Mouse (Mus musculus): ENCODE measurements around the gene Klc2. TPM values are rescaled to one million over a fixed set of nuclear protein-coding genes. Genes with fewer than 3 reads are reported as not detected.

Klc2 gene
- total RNA-seq, 2 experiments from 2014 or later = 53.0 to 56.6 TPM

DNA sequence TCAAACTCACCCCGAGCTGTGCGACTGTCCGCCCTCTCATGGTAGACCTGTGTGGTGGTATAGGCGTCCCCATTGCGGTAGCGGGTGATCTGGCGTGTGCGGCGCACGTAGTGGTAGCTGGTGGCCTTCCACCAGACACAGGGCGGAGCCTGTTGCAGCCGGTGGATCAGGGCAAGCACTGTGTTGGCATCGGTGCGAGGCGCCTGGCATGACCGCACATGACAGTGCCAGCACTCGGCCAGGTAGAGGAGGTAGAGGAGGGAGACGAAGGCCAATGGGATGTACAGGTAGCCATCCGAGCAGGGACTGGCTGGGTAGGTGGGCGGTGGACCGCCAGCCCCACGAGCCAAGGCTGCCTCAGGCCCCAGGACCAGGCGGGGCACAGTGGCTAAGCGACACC is 35.8 kb downstream of the Klc2 start:
- intact Hi-C loops (cut with DNase I) = no loop called here

DNA sequence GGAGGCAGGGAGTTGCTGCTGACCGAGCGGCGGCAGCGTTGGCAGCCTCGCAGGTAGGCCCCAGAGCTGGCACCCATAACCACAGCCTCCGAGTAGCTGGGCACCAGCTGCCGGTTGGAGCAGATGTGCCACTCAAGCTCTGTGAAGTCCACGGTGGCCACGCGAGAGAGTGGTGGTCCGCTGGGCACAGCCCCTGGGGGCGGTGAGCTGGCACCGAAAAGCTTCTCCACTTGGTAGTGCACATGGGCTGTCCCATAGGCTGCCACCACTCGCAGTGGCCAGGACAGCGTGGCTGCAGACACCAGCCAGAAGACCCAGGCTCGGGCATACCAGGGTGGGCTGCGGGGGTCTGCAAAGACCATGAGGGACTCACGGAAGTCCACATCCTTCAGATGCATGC is 36.4 kb downstream of the Klc2 start:
- intact Hi-C loops (cut with DNase I) = no loop called here

More for the DNA sequence above, 35.8 kb downstream of the Klc2 start:
- no peak for DNase-seq

DNA sequence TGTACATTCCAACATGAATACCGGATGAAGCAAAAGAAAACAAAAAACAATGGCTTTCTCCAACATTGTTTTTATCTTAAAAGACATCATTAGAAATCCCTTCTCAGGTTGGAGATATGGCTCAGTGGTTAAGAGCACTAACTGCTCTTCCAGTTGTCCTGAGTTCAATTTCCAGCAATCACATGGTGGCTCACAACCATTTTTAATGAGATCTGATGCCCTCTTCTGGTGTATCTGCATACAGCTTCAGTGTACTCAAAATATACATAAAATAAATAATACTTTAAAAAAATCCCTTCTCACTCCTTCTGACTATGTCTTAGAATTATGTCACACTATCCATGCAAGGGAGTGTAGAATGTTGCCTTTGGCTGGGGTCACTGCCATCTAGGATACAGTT is 39.1 kb downstream of the Klc2 start:
- no peak for DNase-seq
- intact Hi-C loops (cut with DNase I) = no loop called here

More for the DNA sequence above, 36.4 kb downstream of the Klc2 start:
- DNase-seq = no peak

DNA sequence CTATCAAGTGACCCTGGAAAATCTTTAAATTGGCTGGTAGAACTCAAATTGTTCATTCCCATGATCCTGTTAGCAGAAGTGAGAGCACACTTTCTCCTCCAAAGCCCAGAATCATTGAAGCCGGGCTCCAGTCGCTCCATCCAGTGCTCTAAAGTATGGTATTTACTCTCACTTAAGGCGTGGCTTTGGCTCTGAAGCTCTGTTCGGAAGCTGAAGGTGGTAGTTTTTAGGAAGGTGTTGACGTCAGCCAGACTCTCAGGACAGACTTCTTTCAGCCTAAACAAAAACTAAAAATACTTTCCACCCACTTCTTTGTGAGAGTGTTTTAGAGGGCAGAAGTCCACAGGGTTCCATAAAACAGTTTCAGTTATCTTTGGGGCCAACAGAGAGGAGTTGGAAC is 44.8 kb downstream of the Klc2 start:
- intact Hi-C loops (cut with DNase I) = loop anchor here (2.0 kb wide), 2 partner anchors 17 to 59 kb away; no protein-coding TSS in a partner anchor
- DNase-seq = no peak

DNA sequence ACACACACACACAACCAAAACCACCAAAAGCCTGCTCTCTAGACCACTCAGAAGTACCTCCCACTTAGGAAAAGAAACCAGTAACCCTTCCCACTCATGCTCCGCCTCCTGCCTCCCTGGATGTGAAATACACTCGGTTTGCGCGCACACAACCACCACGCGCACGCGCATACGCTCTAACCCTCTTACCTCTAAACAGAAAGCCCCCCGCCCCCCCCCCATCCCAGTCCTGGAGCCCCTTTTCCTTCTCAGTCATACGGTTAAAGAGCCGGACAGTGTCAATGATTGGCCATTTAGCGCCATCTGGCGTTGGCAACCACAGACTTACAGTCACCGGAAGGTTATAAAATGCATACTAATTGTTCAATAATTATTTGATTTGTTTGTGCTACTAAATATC is 45.3 kb downstream of the Klc2 start:
- intact Hi-C loops (cut with DNase I) = loop anchor here (2.0 kb wide), 2 partner anchors 16 to 58 kb away; no protein-coding TSS in a partner anchor
- DNase-seq = peak in 1 of 2 experiments; percentile 38

DNA sequence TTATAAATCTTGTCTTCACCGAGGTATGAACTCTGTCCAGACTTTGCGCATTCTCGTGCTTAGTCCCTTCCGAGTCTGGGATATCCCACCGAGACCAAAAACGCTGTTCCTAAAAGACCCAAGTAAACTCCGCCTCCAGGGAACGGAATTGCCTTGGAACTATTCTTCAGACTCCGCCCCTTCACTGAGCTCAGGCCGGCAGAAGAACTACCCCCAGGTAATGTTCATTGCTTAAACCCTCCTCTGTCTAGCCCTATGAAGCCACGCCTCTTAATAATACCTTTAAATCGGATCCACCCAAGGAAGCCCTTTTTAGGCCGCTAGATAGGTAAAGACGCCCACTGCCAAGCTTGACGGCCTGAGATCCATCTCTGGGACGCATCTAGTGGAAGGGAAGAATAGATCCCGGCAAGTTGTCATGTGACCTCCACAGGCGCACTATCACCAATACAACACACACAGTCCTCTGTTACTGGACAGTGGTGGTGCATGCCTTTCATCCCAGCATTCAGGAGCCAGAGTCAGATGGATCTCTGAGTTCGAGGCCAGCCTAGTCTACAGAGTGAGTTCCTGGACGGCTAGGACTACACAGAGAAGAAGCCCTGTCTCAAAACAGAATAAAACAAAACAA is 45.9 kb downstream of the Klc2 start:
- intact Hi-C loops (cut with DNase I) = loop anchor here (2.0 kb wide), 2 partner anchors 16 to 58 kb away; no protein-coding TSS in a partner anchor
- DNase-seq = no peak

DNA sequence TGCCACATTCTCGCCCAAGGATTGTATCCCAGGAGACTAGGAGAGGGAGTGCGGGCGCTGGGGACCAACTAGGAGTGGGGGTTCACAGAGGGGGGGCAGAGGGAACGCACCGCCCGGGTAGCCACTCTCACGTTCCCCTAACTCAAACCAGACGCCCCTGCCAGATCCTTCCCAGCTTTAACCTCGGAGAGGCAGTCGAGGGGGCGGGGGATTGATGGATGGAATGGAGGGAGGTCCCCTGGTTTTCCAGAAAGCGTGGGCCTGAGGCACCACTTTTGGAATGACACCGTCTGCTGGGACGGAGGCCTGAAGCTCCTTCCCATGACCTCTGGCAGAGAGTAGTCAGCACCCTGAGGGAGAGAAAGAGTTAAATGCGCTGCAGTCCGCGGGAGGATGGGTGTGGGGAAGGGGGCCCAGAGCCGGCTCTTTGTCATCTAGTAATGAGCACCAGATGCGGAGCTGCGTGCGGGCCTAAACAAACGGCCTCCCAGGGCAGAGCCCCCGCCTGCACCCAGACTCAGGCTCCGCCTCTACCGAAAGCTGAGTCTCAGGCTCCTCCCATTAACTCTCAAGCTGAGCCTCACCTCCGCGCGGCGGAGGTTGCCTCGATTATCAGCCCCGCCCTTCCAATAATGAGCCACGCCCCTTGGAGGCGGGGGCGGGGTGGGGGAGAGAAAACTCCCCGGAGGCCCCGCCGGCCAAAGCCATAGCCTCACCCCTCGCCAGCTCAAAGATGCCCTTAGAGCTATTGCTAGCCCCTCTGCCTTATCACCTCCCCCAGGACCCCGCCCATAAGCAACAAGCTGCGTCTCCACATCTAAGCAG is 46.6 kb downstream of the Klc2 start:
- intact Hi-C loops (cut with DNase I) = loop anchor here (2.0 kb wide), 2 partner anchors 15 to 57 kb away; no protein-coding TSS in a partner anchor
- peak; percentile 71 to 75 for DNase-seq

DNA sequence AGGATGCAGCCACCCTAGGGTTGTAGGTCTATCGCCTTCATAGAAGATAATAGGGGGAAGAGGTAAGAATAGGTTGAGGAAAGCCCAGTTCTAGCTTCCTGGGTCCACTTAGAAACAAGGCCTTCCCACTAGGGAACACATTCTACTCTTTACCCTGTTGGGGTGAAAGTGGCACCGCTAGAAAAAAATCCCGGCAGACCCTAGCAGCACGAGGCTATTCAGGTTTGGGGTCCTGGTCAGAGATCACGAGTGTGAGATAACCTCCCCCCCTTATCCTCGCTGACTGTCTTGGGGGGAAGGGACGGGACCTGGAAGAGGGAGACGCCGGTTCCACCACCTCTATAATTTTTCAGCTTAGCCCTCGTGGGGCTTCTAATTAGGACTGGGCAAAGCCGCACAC is 47.3 kb downstream of the Klc2 start:
- intact Hi-C loops (cut with DNase I) = no loop called here
- no peak for DNase-seq

DNA sequence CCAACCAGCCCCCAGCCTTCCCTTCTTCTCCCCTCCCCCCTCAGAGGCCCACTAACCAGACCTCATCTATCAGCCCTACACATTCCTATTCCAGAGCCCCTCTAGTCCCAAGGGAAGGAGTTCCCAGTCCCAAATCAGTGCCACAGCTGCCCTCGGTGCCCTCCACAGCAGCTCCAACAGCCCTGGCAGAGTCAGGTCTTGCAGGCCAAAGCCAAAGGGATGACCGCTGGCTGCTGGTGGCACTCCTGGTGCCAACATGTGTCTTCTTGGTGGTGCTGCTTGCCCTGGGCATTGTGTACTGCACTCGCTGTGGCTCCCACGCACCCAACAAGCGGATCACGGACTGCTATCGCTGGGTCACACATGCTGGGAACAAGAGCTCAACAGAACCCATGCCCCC is 48.4 kb downstream of the Klc2 start:
- intact Hi-C loops (cut with DNase I) = no loop called here
- no peak for DNase-seq

DNA sequence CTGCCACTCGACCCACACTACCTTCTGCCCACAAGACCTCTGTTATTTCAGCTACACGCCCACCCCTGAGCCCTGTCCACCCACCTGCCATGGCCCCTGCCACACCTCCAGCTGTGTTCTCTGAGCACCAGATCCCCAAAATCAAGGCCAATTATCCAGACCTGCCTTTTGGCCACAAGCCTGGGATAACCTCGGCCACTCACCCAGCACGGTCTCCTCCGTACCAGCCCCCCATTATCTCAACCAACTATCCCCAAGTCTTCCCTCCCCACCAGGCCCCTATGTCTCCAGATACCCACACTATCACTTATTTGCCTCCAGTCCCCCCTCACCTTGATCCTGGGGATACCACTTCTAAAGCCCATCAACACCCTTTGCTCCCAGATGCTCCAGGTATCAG is 48.9 kb downstream of the Klc2 start:
- intact Hi-C loops (cut with DNase I) = no loop called here
- DNase-seq = no peak

DNA sequence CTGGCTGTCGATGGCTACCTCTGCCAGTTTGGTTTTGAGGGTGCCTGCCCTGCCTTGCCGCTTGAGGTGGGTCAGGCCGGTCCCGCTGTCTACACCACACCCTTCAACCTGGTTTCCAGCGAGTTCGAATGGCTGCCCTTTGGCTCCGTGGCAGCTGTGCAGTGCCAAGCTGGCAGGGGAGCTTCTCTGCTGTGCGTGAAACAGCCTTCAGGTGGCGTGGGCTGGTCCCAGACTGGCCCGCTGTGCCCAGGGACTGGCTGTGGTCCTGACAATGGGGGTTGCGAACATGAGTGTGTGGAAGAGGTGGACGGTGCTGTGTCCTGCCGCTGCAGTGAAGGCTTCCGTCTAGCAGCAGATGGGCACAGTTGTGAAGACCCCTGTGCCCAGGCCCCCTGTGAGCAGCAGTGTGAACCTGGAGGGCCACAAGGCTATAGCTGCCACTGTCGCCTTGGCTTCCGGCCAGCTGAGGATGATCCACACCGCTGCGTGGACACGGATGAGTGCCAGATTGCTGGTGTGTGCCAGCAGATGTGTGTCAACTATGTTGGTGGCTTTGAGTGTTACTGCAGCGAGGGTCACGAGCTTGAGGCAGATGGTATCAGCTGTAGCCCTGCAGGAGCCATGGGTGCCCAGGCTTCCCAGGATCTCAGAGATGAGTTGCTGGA is 49.7 kb downstream of the Klc2 start:
- DNase-seq = no peak
- intact Hi-C loops (cut with DNase I) = no loop called here

DNA sequence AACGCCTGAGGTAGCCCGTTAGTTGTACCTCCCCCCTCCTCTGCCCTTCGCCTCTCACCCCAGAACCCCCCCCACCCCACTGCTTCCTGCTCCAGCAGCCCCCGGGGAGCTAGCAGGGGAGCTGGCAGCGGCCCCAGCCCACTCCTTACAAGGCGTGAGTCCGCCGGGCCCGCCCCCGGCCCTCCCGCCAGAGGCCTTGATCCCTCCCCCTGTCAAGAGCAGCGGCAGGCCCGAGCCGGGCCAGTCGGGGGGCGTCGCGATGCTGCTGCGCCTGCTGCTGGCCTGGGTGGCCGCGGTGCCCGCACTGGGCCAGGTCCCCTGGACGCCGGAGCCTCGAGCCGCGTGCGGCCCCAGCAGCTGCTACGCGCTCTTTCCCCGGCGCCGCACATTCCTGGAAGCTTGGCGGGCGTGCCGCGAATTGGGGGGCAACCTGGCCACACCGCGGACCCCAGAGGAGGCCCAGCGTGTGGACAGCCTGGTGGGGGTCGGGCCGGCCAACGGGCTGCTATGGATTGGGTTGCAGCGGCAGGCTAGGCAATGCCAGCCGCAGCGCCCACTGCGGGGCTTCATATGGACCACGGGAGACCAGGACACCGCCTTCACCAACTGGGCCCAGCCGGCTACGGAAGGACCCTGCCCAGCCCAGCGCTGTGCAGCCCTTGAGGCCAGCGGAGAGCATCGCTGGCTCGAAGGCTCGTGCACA is 50.3 kb downstream of the Klc2 start, which contains the start of gene Cd248:
Gene Cd248, plus strand, starts transcription at position 212 of the 703 bp plus-strand sequence.
- peak; percentile 74 to 79 for DNase-seq
- intact Hi-C loops (cut with DNase I) = no loop called here

DNA sequence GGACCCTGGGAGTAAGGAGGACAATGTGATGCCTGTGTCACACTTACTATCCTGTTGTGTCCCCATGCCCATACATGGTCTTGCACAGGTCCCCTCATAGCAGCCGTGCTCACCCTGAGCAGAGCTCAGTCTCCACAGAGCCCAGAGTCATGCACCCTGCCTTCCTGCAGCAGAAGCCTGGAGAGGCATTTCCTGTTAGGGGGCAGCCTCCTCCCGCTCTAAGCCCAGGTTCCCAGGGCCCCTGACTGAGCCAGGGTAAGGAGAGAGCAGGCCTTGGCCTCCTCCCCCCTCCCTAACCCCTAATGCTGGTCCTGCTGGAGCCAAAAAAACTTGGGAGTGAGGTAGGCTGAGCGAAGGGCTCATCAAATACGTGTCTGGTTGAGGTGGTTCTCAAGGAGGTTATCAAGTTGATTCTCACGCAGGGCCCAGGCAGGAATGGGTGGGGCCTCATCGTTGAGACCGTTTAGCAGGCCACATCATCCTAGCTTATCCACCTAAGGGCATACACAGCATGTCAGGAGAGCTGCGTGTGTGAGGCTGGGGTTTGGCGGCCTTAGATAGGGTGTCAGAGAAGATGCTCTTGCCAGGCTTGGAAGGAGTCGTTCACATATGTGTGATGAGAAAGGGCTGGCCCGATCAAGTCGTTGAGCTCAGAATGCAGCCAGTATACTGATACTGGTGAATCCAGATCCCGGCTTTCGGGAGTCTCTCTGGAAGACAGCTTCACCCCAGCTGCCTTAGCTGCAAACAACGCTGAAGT is 51.1 kb downstream of the Klc2 start:
- intact Hi-C loops (cut with DNase I) = no loop called here
- DNase-seq = peak in 1 of 2 experiments; percentile 38

DNA sequence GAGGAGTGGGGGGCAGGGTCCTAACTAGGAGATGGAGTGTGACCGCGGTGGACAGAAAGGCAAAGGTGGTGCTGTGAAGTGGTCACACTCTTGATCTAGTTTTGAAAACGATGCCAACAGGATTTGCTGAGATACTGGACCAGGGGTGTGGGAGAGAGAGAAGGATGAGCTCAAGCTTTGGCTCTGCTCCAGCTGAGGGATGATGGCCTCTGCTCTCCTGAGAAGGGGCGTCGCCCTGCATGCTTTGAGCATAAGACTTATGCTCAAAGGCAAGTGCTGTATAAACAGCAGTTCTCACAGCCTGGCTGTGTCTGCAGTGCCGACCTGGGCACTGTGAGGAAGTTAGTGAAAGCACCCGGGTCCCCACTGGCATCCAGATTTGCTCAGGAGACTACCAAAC is 53.3 kb downstream of the Klc2 start:
- intact Hi-C loops (cut with DNase I) = no loop called here
- peak; percentile 43 to 62 for DNase-seq

DNA sequence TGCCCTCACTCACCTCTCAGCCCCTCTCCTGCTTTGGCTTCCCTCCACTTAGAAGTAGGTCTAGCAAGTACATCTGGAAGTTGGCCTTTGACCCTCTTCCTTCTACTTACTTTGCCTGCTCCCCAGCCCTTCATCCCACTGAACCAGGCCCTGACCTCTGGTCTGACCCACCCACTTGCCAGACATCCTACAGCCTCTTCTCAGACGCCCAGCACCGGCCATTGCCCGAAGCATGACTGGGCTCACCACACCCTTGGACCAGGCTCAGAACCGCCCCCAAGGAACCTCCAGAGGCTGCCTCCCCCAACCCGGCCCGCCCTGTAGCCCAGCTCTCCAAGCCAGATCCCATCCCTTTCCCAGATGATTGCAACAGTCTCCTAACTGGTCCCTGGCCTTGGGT is 55.9 kb downstream of the Klc2 start:
- DNase-seq = peak; percentile 57 to 74
- intact Hi-C loops (cut with DNase I) = no loop called here

DNA sequence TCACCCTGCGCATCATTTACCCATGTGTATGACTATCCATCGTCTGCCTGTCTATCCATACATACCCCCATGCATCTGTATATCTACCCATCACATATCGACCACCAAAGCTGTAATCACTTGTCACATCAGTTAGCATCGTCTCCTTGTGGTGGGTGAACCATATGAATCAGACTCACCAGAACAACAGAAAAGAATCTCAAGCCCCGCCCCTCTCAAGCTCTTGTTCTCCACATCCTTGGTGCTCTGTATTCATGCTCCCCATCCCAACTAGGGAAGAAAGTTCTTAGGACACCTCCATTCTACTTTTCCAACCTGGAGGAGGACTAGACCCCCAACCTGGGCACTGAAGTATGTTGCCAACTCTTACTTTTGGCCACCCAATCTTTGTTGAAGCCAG is 56.3 kb downstream of the Klc2 start:
- DNase-seq = no peak
- intact Hi-C loops (cut with DNase I) = no loop called here

DNA sequence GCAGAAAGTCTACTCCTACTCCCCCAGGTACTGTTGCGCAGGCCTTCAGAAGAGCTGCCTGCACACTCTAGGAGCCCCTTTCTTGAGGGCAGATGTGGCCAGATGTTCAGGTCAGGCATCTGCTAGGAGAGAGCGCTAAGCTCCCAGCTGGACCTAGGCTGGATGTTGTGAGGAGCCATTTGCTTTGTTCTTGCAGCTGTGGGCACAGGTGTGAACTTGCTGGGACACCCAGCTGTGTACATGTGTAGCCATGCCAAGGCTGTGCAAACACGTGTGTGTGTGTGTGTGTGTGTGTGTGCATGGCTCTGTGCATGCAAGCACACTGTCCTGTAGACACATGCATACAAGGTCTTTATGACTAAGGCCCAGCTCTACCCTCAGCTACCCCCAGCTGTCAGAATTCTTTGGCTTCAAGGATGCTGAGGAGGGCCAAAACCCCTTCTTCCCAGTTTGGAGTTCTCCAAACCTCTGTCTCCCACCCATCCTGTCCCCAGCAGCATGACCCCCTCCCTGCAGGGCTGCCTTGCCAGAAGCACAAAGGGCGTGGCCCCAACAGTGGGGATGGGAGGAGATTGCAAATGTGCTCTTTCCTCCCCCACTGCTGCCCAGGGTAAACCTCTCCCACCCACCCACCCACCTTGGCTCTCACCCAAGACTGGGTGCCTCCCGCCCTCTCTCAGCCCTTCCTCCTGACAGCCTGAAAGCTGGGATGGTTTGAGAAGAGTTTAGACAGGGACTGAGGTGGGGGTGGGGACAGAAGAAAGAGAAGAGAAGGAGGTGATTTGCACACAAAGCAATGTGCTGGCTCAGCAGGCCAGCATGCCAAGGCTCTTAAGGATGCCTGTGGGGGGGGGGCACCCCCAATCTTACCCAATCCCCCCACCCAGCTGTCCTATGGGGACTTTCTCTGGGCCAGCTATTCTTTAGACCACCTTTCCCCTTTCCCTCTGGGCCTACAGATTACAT is 57.7 kb downstream of the Klc2 start:
- intact Hi-C loops (cut with DNase I) = no loop called here
- DNase-seq = peak in 1 of 2 experiments; percentile 56
